Mouse (Mus musculus) forebrain, embryonic 16.5 days (tissue): ENCODE measurements around the gene Pecam1. TPM values are rescaled to one million over a fixed set of nuclear protein-coding genes. Genes with fewer than 3 reads are reported as not detected.

Source experiments
- ATAC-seq: fragments of 200-750 bp; cut with Nextera tagmentation; 2 replicates; pipeline ENCODE4 v1.8.0; 2017; ENCODE audit warnings: mild to moderate bottlenecking, moderate library complexity
- H3K27ac ChIP-seq: fragments of 300-500 bp; sonication (generic); 2 replicates; pipeline ENCODE4 v1.5.1; 2014; ENCODE audit warnings: low read length, control low read depth
- H3K27me3 ChIP-seq: fragments of 300-500 bp; sonication (generic); replicated peaks from 2 replicates; pipeline ENCODE4 v1.6.1; 2014; ENCODE audit warnings: low read length; ENCODE audit not compliant: control insufficient read depth, insufficient read depth
- H3K36me3 ChIP-seq: fragments of 300-500 bp; sonication (generic); 2 replicates; pipeline ENCODE4 v1.6.1; 2014; ENCODE audit not compliant: control insufficient read depth, insufficient read depth
- H3K4me1 ChIP-seq: fragments of 300-500 bp; sonication (generic); replicated peaks from 2 replicates; pipeline ENCODE4 v1.6.1; 2014; ENCODE audit warnings: low read length; ENCODE audit not compliant: control insufficient read depth, insufficient read depth
- H3K4me2 ChIP-seq: fragments of 300-500 bp; sonication (generic); 2 replicates; pipeline ENCODE4 v1.6.1; 2014; ENCODE audit warnings: mild to moderate bottlenecking, low read length, control low read depth
- H3K4me3 ChIP-seq: fragments of 300-500 bp; sonication (generic); replicated peaks from 2 replicates; pipeline ENCODE4 v1.5.1; 2014; ENCODE audit warnings: mild to moderate bottlenecking, low read length, control low read depth
- H3K9ac ChIP-seq: fragments of 300-500 bp; sonication (generic); replicated peaks from 2 replicates; pipeline ENCODE4 v1.6.1; 2014; ENCODE audit warnings: low read depth, low read length, control low read depth
- H3K9me3 ChIP-seq: fragments of 300-500 bp; sonication (generic); 2 replicates; pipeline ENCODE4 v1.6.1; 2016; ENCODE audit warnings: low read length; ENCODE audit not compliant: control insufficient read depth
- WGBS: fragments of 180-500 bp; shearing (Covaris S2); extraction: QIAGEN DNeasy Blood & Tissue Kit; methylation state at CpG from one replicate; pipeline ENCODE4 v1.1.7; 2014; 5-methylcytosine and 5-hydroxymethylcytosine counted together
- polyA plus RNA-seq: library from polyadenylated mRNA; unstranded; fragments of >200 nt; fragmentation: Nextera tagmentation; extraction: Ambion mirVana; gene quantifications from 2 replicates; pipeline ENCODE4 v1.2.1, GENCODE M21; 2015

Gene Pecam1
- 14.7 and 18.3 TPM in 2 replicates for polyA plus RNA-seq

DNA sequence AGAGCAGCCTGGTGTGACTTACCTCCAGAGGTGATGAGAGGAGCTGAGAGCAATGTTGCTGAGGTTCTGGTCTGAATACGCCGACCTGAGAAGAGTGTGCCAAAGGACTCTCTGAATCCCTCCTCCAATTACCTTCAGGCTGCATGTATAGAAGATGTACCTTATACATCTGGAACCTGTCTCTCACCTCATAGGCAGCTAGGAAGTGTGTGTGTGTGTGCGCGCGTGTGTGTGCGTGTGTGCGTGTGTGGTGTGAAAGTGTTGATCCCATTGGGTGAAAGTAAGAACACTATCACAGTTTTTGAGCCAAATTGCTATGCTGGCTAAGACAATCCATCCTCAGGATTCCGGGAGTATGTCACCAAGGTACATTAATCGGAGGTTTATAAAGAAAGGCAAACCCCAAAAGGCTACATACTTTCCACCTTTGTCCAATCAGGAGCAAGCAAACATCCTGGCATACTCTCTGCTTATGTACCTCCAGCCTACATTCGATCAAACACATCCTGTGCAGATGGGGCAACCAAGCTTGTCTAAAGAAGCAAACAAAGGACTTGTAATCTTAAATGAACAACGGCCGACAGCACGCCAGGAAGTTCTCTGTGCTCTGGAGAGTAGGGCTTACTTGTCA, at the start of gene Pecam1:
TSS of gene Pecam1 (minus strand) at position 508 of the 631 bp plus-strand sequence.
- ATAC-seq = no peak
- H3K27me3 ChIP-seq = no peaks in the 10 kb centered on the region
- no peaks in the 10 kb centered on the region for H3K4me1 ChIP-seq
- no peaks in the 10 kb centered on the region for H3K36me3 ChIP-seq
- no peak within 1 kb of the TSS for H3K4me2 ChIP-seq
- H3K9me3 ChIP-seq = no peaks in the 10 kb centered on the region
- 86% methylated on average over 13 of the region's 13 CpGs for WGBS
- H3K9ac ChIP-seq = no peak within 1 kb of the TSS
- H3K4me3 ChIP-seq = no peak within 1 kb of the TSS
- H3K27ac ChIP-seq = no peak within 1 kb of the TSS

DNA sequence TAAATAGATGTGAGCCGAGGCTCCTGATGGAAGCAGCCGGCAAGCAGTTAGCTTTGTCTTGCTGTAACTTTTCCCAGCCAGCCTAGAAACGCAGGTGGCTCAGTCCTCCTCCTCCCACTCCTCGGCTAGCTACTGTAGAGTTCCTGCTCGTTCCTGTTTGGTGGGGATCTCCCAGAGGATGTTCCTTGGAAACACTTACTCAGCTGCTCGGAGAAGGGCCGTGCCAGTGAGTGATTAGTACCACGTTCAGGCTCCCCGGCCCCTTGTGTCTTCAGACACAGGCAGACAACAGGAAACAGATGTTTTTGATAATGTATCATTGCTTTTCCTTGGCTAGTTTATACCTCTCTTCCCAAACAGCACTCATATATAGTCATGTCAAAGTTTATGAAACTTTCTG, 45.3 kb upstream of the Pecam1 start:
- WGBS = 87% methylated on average over 9 of the region's 9 CpGs
- H3K4me1 ChIP-seq = no peaks in the 10 kb centered on the region; the same call in 1 of the 2 replicates
- H3K36me3 ChIP-seq = peaks cover 21% of the 10 kb centered on the region
- no peaks in the 10 kb centered on the region for H3K9me3 ChIP-seq
- no peak overlapping the region for H3K27ac ChIP-seq
- H3K4me3 ChIP-seq = no peak overlapping the region
- H3K9ac ChIP-seq = no peak overlapping the region
- H3K4me2 ChIP-seq = no peak overlapping the region
- no peak for ATAC-seq
- H3K27me3 ChIP-seq = no peaks in the 10 kb centered on the region

DNA sequence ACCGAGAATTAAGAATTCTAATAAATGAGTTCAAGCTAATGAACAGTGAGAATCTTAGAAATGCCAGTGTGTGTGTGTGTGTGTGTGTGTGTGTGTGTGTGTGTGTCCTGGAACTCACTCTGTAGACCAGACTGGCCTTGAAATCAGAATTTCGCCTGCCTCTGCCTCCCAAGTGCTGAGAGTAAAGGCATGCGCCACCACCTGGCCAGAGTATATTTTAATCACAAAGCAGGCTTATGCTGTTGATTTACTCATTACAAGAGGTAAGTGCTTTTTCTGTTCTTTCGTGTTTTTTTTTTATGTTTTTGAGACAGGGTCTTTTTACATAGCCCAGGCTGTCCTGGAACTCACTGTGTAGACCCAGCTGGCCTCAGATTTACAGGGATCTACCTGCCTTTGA, 43.4 kb upstream of the Pecam1 start:
- H3K36me3 ChIP-seq = peaks cover 16% of the 10 kb centered on the region

DNA sequence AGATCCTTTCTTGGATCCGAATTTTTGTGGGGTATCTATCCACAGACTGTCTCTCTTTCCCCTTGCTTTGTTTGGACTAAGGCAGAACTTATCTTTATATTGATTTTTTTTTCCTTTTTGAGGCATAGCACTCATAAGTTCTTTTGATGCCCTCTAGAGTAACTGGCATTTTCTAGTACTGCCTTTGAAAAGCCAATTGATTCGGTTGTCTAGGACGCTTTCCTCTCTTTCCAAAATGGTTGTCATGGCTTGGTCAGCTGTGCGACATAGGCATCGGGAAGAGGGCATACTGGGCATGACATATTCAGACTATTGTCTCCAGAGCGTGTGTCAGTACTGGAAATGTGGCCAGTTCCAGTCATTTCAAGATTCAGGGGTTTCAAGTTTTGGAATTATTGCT, 39.2 kb upstream of the Pecam1 start:
- Histone ChIP-seq H3K27me3 (no peaks in the 10 kb centered on the region), H3K36me3 (peaks cover 10% of the 10 kb centered on the region), H3K4me1 (peaks cover 21% of the 10 kb centered on the region), H3K9me3 (no peaks in the 10 kb centered on the region), H3K4me3 (peak overlapping the region; percentile 99), H3K4me2 (peak overlapping the region; percentile 91), H3K9ac (peak overlapping the region; percentile 89), H3K27ac (peak overlapping the region; percentile 97)
- 0% methylated on average over 6 of the region's 6 CpGs for WGBS
- ATAC-seq = no peak

More for the DNA sequence above, 43.4 kb upstream of the Pecam1 start:
- H3K4me3 ChIP-seq = no peak overlapping the region
- no peak overlapping the region for H3K4me2 ChIP-seq
- H3K9ac ChIP-seq = no peak overlapping the region
- 82% methylated on average over 4 of the region's 4 CpGs for WGBS
- no peaks in the 10 kb centered on the region for H3K27me3 ChIP-seq
- peaks cover 5% of the 10 kb centered on the region for H3K4me1 ChIP-seq
- no peak for ATAC-seq
- no peak overlapping the region for H3K27ac ChIP-seq
- H3K9me3 ChIP-seq = no peaks in the 10 kb centered on the region

DNA sequence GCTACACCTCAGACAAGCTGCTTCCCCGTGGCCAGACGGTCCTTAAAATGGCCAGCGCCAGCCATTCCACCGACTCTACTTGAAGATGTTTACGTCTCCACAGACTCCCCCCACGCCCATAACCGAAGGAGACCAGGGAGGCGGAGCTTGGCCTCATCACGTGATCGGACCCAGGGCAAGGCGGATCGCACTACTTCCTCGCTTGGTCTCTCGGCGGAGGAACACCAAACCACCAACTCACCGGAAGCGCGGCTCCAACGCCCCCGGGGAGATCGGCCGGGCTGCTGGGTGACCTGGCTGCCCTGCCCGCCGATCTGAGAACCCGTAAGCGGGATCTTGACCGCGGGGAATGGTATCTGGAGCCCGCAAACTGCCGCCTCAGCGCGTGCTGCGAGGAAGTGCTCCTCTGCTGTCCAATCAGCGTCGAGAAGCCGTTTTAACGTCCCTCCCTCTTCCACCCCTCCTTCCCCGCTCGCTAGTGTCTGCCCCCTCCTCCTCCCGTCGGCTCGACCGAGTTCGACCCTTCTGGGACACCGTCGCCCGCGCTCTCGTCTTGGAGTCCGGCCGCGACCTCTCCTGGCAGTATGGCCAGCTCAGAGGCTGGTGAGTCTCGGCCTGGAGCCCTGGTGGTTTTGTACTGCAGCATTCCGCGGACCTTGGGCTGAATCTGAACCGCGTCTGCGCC, 38.5 kb upstream of the Pecam1 start, which contains the start of the genes Ddx5 and Cep95:
TSS of gene Ddx5 (minus strand) at position 411 of the 685 bp plus-strand sequence.
TSS of gene Cep95 (plus strand) at position 478 of the 685 bp plus-strand sequence.
- ATAC-seq = peak; percentile 92
- 0% methylated on average over 58 of the region's 58 CpGs for WGBS
- Histone ChIP-seq H3K4me2 (peak within 1 kb of the TSS; percentile 91), H3K4me3 (peak within 1 kb of the TSS; percentile 99), H3K4me1 (peaks cover 21% of the 10 kb centered on the region), H3K9ac (peak within 1 kb of the TSS; percentile 89), H3K27me3 (no peaks in the 10 kb centered on the region), H3K27ac (peak within 1 kb of the TSS; percentile 97), H3K36me3 (peaks cover 16% of the 10 kb centered on the region), H3K9me3 (no peaks in the 10 kb centered on the region)

DNA sequence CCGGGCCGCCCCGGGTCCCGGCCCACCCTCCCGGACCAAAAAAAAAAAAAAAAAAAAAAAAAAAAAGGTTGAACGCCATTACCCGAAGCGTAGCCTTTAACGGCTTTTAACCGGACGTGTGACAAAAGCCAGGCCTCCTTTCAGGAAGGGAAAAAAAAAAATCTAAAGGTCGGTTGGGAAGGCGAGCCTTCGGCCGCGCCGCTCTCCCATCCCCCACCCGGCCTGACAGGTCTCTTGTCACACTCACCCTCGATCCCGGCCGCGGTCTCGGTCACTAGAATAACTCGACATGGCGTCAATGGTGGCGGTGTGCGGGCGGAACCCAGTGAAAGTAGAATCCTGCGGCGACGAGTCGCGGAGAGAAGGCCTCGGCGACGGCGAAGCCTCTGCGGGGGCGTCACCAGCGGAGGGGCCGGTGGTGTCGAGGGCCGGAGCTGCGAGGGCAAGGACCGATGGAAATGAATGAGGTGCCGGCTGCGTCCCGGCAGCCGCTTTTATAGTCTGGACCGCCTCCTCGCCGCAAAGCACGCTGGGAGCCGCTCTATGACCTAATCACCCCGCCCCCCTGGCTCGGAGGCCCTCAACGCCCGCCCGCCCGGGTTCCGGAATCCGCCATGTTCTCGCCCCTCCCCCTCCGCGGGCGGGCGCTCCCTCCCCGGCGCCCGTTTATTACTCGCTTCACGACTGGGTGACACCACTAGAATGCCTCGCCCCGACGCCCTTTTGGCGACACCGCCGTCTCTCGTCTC, 37.8 kb upstream of the Pecam1 start:
- H3K9me3 ChIP-seq = no peaks in the 10 kb centered on the region
- H3K27me3 ChIP-seq = no peaks in the 10 kb centered on the region
- H3K4me2 ChIP-seq = peak overlapping the region; percentile 31
- H3K36me3 ChIP-seq = peaks cover 22% of the 10 kb centered on the region
- H3K9ac ChIP-seq = peak overlapping the region; percentile 89
- WGBS = under 1% methylated on average over 79 of the region's 79 CpGs
- ATAC-seq = peak; percentile 81
- H3K4me1 ChIP-seq = peaks cover 21% of the 10 kb centered on the region
- H3K27ac ChIP-seq = peak overlapping the region; percentile 97
- H3K4me3 ChIP-seq = peak overlapping the region; percentile 99

DNA sequence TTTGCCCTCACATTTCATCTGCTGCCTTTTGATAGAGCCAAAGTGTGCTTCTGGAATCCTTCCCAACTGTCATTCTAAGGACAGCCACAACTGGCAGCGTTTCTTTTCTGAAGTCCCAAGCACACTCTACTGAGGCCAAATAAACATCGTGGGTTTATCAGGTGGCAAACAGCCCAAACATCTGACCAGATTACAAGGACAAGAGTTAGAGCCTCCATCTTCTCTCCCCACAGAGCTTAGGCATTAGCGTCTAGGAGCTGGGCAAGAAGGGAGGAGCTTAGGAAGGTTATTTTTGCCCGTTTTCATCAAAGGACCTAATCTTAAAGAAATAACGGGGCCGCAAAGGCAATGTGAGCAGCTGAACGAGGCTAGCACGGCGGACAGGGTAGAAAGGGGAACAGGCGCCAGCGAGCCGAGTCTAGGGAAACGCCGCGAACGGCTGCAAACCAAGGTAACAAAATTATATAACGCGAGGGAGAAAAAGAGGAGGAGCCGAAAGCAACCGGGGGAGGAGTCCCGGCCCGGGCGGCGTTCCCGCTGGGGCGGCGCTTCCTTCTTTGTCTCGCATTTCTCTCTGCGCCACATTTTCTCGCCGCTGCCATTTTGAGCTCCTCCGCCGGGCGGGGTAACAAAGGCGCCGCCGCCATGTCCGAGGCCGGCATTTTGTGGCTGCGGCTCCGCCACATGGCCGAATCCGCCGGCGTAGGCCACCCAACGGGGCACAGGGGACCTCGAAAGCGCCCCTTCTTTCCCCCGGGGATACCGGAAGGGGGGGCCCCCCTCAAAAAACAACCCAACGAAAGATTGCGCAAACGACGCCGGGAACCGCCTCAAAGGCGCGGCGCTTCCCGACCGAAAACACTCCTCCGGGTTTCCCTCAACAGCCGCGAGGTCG, 37.0 kb upstream of the Pecam1 start:
- H3K9me3 ChIP-seq = no peaks in the 10 kb centered on the region
- peaks cover 29% of the 10 kb centered on the region for H3K36me3 ChIP-seq
- under 1% methylated on average over 65 of the region's 65 CpGs for WGBS
- ATAC-seq = peak; percentile 39
- H3K4me3 ChIP-seq = peak overlapping the region; percentile 99
- peak overlapping the region; percentile 86 for H3K4me2 ChIP-seq
- peak overlapping the region; percentile 89 for H3K9ac ChIP-seq
- H3K27me3 ChIP-seq = no peaks in the 10 kb centered on the region
- peaks cover 21% of the 10 kb centered on the region for H3K4me1 ChIP-seq
- peak overlapping the region; percentile 97 for H3K27ac ChIP-seq

DNA sequence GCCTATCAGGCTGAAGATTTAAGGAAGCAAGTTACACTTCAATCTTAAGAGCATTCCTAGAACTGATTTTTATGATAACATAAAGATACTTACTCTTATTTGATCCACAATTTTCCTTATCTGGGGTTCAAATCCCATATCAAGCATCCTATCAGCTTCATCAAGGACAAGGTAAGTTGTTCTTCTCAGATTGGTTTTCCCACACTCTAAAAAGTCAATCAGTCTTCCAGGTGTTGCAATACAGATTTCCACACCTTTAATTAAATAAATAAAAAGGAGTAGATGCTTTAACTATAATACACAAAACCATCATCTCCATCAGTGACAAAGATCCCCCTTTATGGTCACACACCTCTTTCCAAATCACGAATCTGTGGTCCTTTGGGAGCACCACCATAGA, 34.6 kb upstream of the Pecam1 start:
- Histone ChIP-seq H3K36me3 (peaks cover 36% of the 10 kb centered on the region), H3K4me1 (peaks cover 23% of the 10 kb centered on the region), H3K9me3 (no peaks in the 10 kb centered on the region), H3K27me3 (no peaks in the 10 kb centered on the region), H3K27ac (no peak overlapping the region), H3K4me3 (no peak overlapping the region), H3K4me2 (peak overlapping the region; percentile 9; the same call in 1 of the 2 replicates), H3K9ac (no peak overlapping the region)
- WGBS = 77% methylated on average over 1 of the region's 1 CpGs
- no peak for ATAC-seq
